Mouse (Mus musculus) liver, postnatal 0 days (tissue): ENCODE measurements around the gene B3galt6.

Source experiments
- CTCF ChIP-seq: sonication (generic); IDR thresholded peaks from 2 replicates; pipeline ENCODE4 v1.5.1; 2016; ENCODE audit warnings: antibody characterized with exemption, low read depth
- EP300 ChIP-seq: IDR thresholded peaks from 2 replicates; pipeline ENCODE4 v1.6.1; 2016; ENCODE audit warnings: antibody characterized with exemption, low read depth, mild to moderate bottlenecking

GRCm38 (mm10) chr4:155943049-155943452 lies 49.4 kb downstream of the B3galt6 start:
- TF ChIP-seq CTCF (no peak), EP300 (no peak)
